ENCODE assay signal across 11 mouse cellular contexts in the genomic region with DNA sequence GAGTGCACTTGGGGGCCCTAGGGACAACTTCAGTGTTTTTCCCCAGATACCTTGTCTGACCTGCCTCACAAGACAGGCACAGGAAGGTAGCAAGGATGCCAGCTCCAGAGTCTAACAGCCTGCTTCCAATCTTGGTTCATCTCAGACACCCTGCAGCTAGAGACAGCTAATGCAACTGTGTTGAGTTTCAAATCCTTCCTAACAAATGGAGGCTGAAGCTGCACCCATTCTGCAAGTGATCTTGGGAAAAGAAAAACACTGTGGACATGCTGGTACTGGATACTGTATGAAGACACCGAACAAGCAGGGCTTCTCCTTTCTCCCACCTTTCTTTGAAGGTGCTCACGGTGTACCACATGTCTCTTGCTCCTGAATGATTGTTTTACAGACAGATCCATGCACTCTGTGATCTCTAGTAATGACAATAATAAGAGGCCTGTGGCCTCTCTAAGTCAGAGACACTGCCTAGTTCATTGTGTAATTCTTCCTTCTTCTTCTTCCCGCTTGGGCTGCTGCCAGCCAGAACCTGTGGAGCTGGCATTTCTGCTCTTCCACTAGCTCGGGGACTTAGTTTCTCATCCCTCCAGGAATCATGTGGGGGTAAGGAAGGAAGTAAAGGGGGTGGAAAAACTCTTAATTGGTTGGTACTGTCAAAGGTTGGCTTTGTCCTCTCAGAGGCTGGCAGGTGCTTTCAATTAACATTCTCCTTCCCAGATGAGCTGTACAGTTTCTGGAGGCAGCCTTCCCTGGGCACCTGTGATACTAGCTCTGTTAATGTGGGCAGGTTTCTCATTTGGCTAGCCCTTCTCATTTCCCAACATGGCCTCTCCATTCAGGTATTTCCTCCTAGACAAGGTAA. TPM values are rescaled to one million over a fixed set of nuclear protein-coding genes. Genes with fewer than 3 reads are reported as not detected.
DNase-seq lines count a peak whose midpoint lies in the region; ATAC-seq and TF ChIP-seq lines count a peak whose summit lies in the region.
"Had no signal": no experiment of that assay in that cellular context is flagged by ENCODE, and none has a peak within 500 bp of the region (broad histone marks: within the 10 kb centered on the region; RNA-seq: fewer than 3 reads in every experiment).

No protein-coding gene starts in this region.

- H3K4me3 ChIP-seq in lung, adult 2 months (replicated peaks; ENCODE audit: extremely low read depth, low read depth, low read length) = no peak overlapping the region
- no peak overlapping the region for H3K4me3 ChIP-seq in limb, embryonic 10.5 days
- no peak overlapping the region for H3K4me3 ChIP-seq in stomach, embryonic 16.5 days (replicated peaks; ENCODE audit: low read length)

- TF ChIP-seq CTCF in lung, adult 2 months (IDR thresholded peaks at IDR 0.05; ENCODE audit: insufficient read depth, low read length) = no peak

- 52% methylated on average over 4 of the region's 4 CpGs for WGBS in lung, adult 2 months
- 64% methylated on average over 4 of the region's 4 CpGs for WGBS in limb, embryonic 10.5 days
- WGBS in stomach, embryonic 16.5 days = 70% methylated on average over 4 of the region's 4 CpGs

- no peak overlapping the region for H3K4me2 ChIP-seq in stomach, embryonic 16.5 days (ENCODE audit: low read depth, low read length)

- ATAC-seq in stomach, embryonic 16.5 days (ENCODE audit: insufficient read depth, low FRiP score) = peak; percentile 33; the same call in 1 of the 2 replicates
- ATAC-seq: forebrain, embryonic 16.5 days; hindbrain, postnatal 0 days had no signal

- TF ChIP-seq POLR2A in lung, adult 2 months (IDR thresholded peaks at IDR 0.05; ENCODE audit: borderline replicate concordance, extremely low read depth, low read depth, low read length) = no peak

- peaks cover 3% of the 10 kb centered on the region; the same call in 1 of the 2 replicates for H3K4me1 ChIP-seq in lung, adult 2 months (ENCODE audit: control insufficient read depth, insufficient read depth, low read length)
- H3K4me1 ChIP-seq in limb, embryonic 10.5 days = peaks cover 29% of the 10 kb centered on the region
- H3K4me1 ChIP-seq in stomach, embryonic 16.5 days (ENCODE audit: control insufficient read depth, insufficient read depth, low read length) = no peaks in the 10 kb centered on the region

- no peak overlapping the region for H3K9ac ChIP-seq in stomach, embryonic 16.5 days (ENCODE audit: low read length)

- H3K27me3 ChIP-seq in limb, embryonic 10.5 days (ENCODE audit: low read depth, poor library complexity, severe bottlenecking) = no peaks in the 10 kb centered on the region
- no peaks in the 10 kb centered on the region for H3K27me3 ChIP-seq in stomach, embryonic 16.5 days (ENCODE audit: control insufficient read depth, insufficient read depth, low read length)

- peak overlapping the region; percentile 23; the same call in 1 of the 2 replicates for H3K27ac ChIP-seq in limb, embryonic 10.5 days
- H3K27ac ChIP-seq in stomach, embryonic 16.5 days (ENCODE audit: low read length) = peak overlapping the region; percentile 73; the same call in 1 of the 2 replicates
- H3K27ac ChIP-seq: hindbrain, postnatal 0 days had no signal

- DNase-seq in cerebellum, adult 9-11 months = peak; percentile 25
- DNase-seq in cerebellum, postnatal 36 days = no peak
- DNase-seq in lung, adult 18-20 months = peak; percentile 43 to 46
- no peak for DNase-seq in lung, adult 2 months
- DNase-seq in limb, embryonic 10.5 days (ENCODE audit: low spot score) = peak; percentile 30
- DNase-seq in yolk sac, embryonic 10.5 days (ENCODE audit: low spot score) = no peak
- DNase-seq in frontal cortex, adult 2 months (ENCODE audit: extremely low spot score in 1 of 2, low spot score in 1 of 2) = no peak
- DNase-seq: right cerebral cortex, postnatal 25 days had no signal

- H3K9me3 ChIP-seq in limb, embryonic 10.5 days (replicated peaks) = no peaks in the 10 kb centered on the region
- H3K9me3 ChIP-seq in stomach, embryonic 16.5 days (replicated peaks; ENCODE audit: control insufficient read depth, low read length) = no peaks in the 10 kb centered on the region

- H3K36me3 ChIP-seq in limb, embryonic 10.5 days = no peaks in the 10 kb centered on the region
- H3K36me3 ChIP-seq in stomach, embryonic 16.5 days (ENCODE audit: control insufficient read depth, insufficient read depth, low read length) = no peaks in the 10 kb centered on the region

RNA-seq across cellular contexts. Expression of a gene that starts 20.1 kb away (rescaled TPM):
- 13.4 and 17.4 TPM in 2 replicates for polyA plus RNA-seq in lung, adult 2 months (2012; rRNA removed)
- polyA plus RNA-seq in limb, embryonic 10.5 days (2016; fragmentation: Nextera tagmentation; extraction: Ambion mirVana) = 1.0 and 1.7 TPM in 2 replicates
- polyA plus RNA-seq in stomach, embryonic 16.5 days (2015; fragmentation: Nextera tagmentation; extraction: Ambion mirVana) = 5.3 and 5.8 TPM in 2 replicates
- 52.9 and 55.5 TPM in 2 replicates for polyA plus RNA-seq in frontal cortex, adult 2 months (2012; rRNA removed)

Comparison
In these comparisons a context has a peak if more than half of its experiments do, and no peak if none do; other contexts are left out.
1. DNase-seq: peak in cerebellum, adult 9-11 months (single experiment), lung, adult 18-20 months (2 of 2) and limb, embryonic 10.5 days (single experiment); none in cerebellum, postnatal 36 days (0 of 2), lung, adult 2 months (single experiment), yolk sac, embryonic 10.5 days (single experiment) and frontal cortex, adult 2 months (0 of 2).